Mouse (Mus musculus): ENCODE data around the gene Vmn1r100. TPM values are rescaled to one million over a fixed set of nuclear protein-coding genes. Genes with fewer than 3 reads are reported as not detected.
"Not testable (repeated sequence)": the region's sequence is repeated elsewhere in the genome, so short reads cannot be mapped to it uniquely, and the experiment has no call there.

Vmn1r100 gene
- not detected for total RNA-seq (2022)

DNA sequence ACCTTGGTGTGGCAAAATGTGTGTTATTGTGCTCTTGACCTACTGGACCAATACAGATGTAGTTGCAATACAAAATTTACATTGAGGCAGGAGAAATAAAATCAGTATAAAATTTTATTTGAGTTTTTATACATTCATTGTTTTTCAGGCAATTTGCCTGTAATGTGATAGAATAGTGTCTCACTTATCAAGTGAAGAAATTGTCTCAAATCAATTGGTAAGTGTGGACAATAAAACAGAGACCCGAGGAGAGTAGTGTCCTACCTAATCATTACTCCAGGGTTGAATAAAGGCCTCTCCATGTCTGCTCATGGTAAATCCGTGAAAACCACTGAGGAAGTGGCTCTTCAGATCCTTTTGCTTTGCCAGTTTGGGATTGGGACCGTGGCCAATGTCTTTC is at the start of gene Vmn1r100:
TSS of gene Vmn1r100 (plus strand) at position 301 of the 400 bp plus-strand sequence.
- not testable (repeated sequence) for DNase-seq (ENCODE audit: low spot score)

DNA sequence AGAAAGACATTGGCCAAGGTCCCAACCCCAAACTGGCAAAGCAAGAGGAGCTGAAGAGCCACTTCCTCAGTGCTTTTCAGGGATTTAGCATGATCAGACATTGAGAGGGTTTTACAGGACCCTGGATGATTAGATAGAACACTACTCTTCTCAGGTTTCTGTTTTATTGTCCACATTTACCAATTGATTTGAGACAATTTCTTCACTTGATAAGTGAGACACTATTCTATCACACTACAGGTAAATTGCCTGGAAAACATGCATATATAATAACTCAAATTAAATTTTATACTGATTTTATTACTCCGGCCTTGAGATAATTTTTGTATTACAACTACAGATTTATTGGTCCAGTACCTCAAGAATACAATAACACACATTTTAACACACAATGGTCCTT is 42.4 kb upstream of the Vmn1r100 start, which contains the start of gene Gm5728:
TSS of gene Gm5728 (minus strand) at position 101 of the 400 bp plus-strand sequence.
- DNase-seq (ENCODE audit: low spot score): not testable (repeated sequence)

DNA sequence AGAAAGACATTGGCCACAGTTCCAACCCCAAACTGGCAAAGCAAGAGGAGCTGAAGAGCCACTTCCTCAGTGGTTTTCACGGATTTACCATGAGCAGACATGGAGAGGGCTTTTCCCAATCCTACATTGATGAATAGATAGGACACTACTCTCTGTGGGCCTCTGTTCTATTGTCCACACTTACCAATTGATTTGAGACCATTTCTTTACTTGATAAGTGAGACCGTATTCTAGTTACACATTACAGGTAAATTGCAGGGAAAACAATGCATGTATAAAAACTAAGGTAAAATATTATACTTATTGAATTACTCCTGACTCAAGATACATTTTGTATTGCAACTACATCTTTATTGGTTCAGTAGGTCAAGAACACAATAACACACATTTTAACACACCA is 24.8 kb downstream of the Vmn1r100 start, which contains the start of gene Vmn1r101:
TSS of gene Vmn1r101 (minus strand) at position 101 of the 400 bp plus-strand sequence.
- not testable (repeated sequence) for DNase-seq (ENCODE audit: low spot score)

Other genes with a start within 250 kb of the Vmn1r100 start
- gene Vmn1r94, start 249.6 kb upstream of the Vmn1r100 start, total RNA-seq (2022): not detected
- not detected for gene Vmn1r95, start 224.2 kb upstream of the Vmn1r100 start, total RNA-seq (2022)
- not detected for gene Gm6164, start 212.3 kb upstream of the Vmn1r100 start, total RNA-seq (2022)
- gene Gm4498, start 184.1 kb upstream of the Vmn1r100 start, total RNA-seq (2022): not detected
- not detected for gene Gm5890, start 155.1 kb upstream of the Vmn1r100 start, total RNA-seq (2022)
- gene Gm4133, start 83.9 kb upstream of the Vmn1r100 start, total RNA-seq (2022): not detected
- gene Gm5728, start 42.5 kb upstream of the Vmn1r100 start, total RNA-seq (2022): not detected
- not detected for gene Vmn1r101, start 24.7 kb downstream of the Vmn1r100 start, total RNA-seq (2022)
- not detected for gene Gm10670, start 57.0 kb downstream of the Vmn1r100 start, total RNA-seq (2022)
- gene Vmn1r103, start 92.6 kb downstream of the Vmn1r100 start, total RNA-seq (2022): not detected
- gene Vmn1r104, start 115.9 kb downstream of the Vmn1r100 start, total RNA-seq (2022): not detected
- gene Gm5726, start 127.8 kb downstream of the Vmn1r100 start, total RNA-seq (2022): not detected
- not detected for gene Gm4141, start 158.3 kb downstream of the Vmn1r100 start, total RNA-seq (2022)
- gene Gm4513, start 181.1 kb downstream of the Vmn1r100 start, total RNA-seq (2022): not detected

Measured in heart, adult 8-10 months (tissue).